Mouse (Mus musculus) erythroblast, embryonic 14.5 days (primary cell): ENCODE data around the gene Tgfb3.

Experiments used
- GATA1 ChIP-seq: IDR thresholded peaks from 2 replicates; pipeline ENCODE4 v1.6.1; 2012; ENCODE audit warnings: low read length, inconsistent platforms, mixed read lengths
- TAL1 ChIP-seq: IDR thresholded peaks from 3 replicates; pipeline ENCODE4 v1.6.1; 2012; ENCODE audit warnings: low read length, inconsistent platforms, mixed read lengths

DNA sequence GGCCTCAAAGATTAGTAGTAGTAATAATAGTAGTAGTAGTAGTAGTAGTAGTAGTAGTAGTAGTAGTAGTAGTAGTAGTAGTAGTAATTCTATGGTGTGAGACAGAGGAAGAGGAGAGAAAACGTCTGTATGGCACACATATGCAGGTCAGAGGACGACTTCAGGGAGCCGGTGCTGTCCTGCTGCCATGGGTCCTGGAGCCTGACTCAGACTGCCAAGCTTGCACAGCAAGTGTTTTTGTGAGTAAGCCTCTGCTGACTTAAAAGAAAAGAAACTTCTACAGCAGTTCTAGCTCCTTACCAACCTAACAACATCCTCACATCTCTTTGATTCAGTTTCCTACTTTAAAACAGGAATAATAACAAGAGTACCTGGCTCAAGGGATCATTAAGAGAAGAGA lies 64.2 kb downstream of the Tgfb3 start:
- no peak for TF ChIP-seq GATA1
- no peak for TF ChIP-seq TAL1
